ENCODE assay signal across 10 mouse cellular contexts in the genomic region with DNA sequence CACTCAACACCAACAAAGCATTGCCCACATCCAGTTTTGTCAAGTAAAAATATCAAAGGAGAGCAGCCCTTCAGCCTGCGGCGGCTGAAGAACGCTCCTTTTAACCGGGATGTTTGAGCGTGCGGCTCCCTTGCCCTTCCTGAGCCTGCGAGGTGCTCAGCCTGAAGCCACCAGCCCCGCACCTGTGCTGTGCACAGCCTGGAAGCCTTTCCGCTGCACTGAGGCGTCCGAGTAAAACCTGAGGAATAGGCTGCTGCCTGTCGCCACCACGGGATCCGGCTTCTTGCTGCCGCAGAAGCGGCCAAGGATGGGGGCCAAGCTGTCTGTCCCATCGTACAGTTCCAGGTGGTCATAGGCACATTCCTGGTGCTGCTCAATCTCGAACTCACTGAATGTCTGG. TPM values are rescaled to one million over a fixed set of nuclear protein-coding genes. Genes with fewer than 3 reads are reported as not detected.
A peak's percentile ranks its signal among the peaks of the same experiment; 100 is the strongest.
DNase-seq lines count a peak whose midpoint lies in the region; ATAC-seq and TF ChIP-seq lines count a peak whose summit lies in the region.
"Had no signal": no experiment of that assay in that cellular context is flagged by ENCODE, and none has a peak within 500 bp of the region (broad histone marks: within the 10 kb centered on the region; RNA-seq: fewer than 3 reads in every experiment).

No protein-coding gene starts in this region.

- ATAC-seq in forebrain, postnatal 0 days, result no peak
- no peak for ATAC-seq in liver, embryonic 11.5 days (replicated peaks; ENCODE audit: low FRiP score)
- no peak for ATAC-seq in forebrain, embryonic 13.5 days
- ATAC-seq in midbrain, embryonic 16.5 days, result no peak

- no peaks in the 10 kb centered on the region for H3K9me3 ChIP-seq in forebrain, embryonic 10.5 days
- no peaks in the 10 kb centered on the region for H3K9me3 ChIP-seq in forebrain, postnatal 0 days (ENCODE audit: low read length)
- H3K9me3 ChIP-seq in liver, embryonic 11.5 days (ENCODE audit: control insufficient read depth, low read length), result no peaks in the 10 kb centered on the region
- H3K9me3 ChIP-seq in forebrain, embryonic 13.5 days (replicated peaks), result no peaks in the 10 kb centered on the region
- no peaks in the 10 kb centered on the region for H3K9me3 ChIP-seq in midbrain, embryonic 16.5 days (replicated peaks; ENCODE audit: control insufficient read depth, low read length, poor library complexity, severe bottlenecking)

- H3K4me2 ChIP-seq in forebrain, postnatal 0 days (ENCODE audit: low read depth), result no peak overlapping the region
- peak overlapping the region; percentile 49; the same call in 1 of the 2 replicates for H3K4me2 ChIP-seq in liver, embryonic 11.5 days
- peak overlapping the region; percentile 25; the same call in 1 of the 2 replicates for H3K4me2 ChIP-seq in forebrain, embryonic 13.5 days
- H3K4me2 ChIP-seq in midbrain, embryonic 16.5 days (ENCODE audit: low read length), result peak overlapping the region; percentile 26

- H3K4me3 ChIP-seq in forebrain, embryonic 10.5 days, result peak overlapping the region; percentile 20
- H3K4me3 ChIP-seq in forebrain, postnatal 0 days (ENCODE audit: low read depth, low read length), result no peak overlapping the region
- H3K4me3 ChIP-seq in liver, embryonic 11.5 days (ENCODE audit: low read depth, low read length), result no peak overlapping the region
- no peak overlapping the region for H3K4me3 ChIP-seq in forebrain, embryonic 13.5 days
- H3K4me3 ChIP-seq in midbrain, embryonic 16.5 days (ENCODE audit: low read depth, low read length), result no peak overlapping the region

- peaks cover 17% of the 10 kb centered on the region for H3K4me1 ChIP-seq in forebrain, embryonic 10.5 days
- no peaks in the 10 kb centered on the region for H3K4me1 ChIP-seq in forebrain, postnatal 0 days (ENCODE audit: insufficient read depth)
- H3K4me1 ChIP-seq in liver, embryonic 11.5 days (replicated peaks; ENCODE audit: control insufficient read depth, insufficient read depth, low read length), result no peaks in the 10 kb centered on the region
- peaks cover 7% of the 10 kb centered on the region for H3K4me1 ChIP-seq in forebrain, embryonic 13.5 days
- H3K4me1 ChIP-seq in midbrain, embryonic 16.5 days (ENCODE audit: control insufficient read depth, insufficient read depth, low read length), result no peaks in the 10 kb centered on the region

- no peaks in the 10 kb centered on the region for H3K36me3 ChIP-seq in forebrain, embryonic 10.5 days (replicated peaks)
- no peaks in the 10 kb centered on the region for H3K36me3 ChIP-seq in forebrain, postnatal 0 days (ENCODE audit: insufficient read depth)
- H3K36me3 ChIP-seq in liver, embryonic 11.5 days (ENCODE audit: control insufficient read depth, insufficient read depth, low read length), result no peaks in the 10 kb centered on the region
- no peaks in the 10 kb centered on the region for H3K36me3 ChIP-seq in forebrain, embryonic 13.5 days (ENCODE audit: poor library complexity, severe bottlenecking)
- no peaks in the 10 kb centered on the region for H3K36me3 ChIP-seq in midbrain, embryonic 16.5 days (ENCODE audit: control insufficient read depth, insufficient read depth, low read length)

- TF ChIP-seq CTCF in forebrain, postnatal 0 days (IDR thresholded peaks at IDR 0.05; ENCODE audit: low read depth), result no peak

- H3K27ac ChIP-seq in forebrain, embryonic 10.5 days, result peak overlapping the region; percentile 48; the same call in 1 of the 2 replicates
- H3K27ac ChIP-seq in forebrain, postnatal 0 days (ENCODE audit: low read depth, low read length), result no peak overlapping the region
- no peak overlapping the region for H3K27ac ChIP-seq in liver, embryonic 11.5 days (ENCODE audit: low read depth, low read length)
- H3K27ac ChIP-seq in forebrain, embryonic 13.5 days, result no peak overlapping the region
- H3K27ac ChIP-seq in midbrain, embryonic 16.5 days (ENCODE audit: low read length), result no peak overlapping the region

- no peak for DNase-seq in forebrain, embryonic 10.5 days (ENCODE audit: extremely low spot score, low spot score)
- no peak for DNase-seq in forebrain, postnatal 0 days
- no peak for DNase-seq in liver, embryonic 11.5 days (ENCODE audit: low spot score)
- DNase-seq in liver, result no peak
- no peak for DNase-seq in right cerebral cortex, postnatal 4 days
- no peak for DNase-seq in embryo, embryonic 10.5 days (ENCODE audit: low spot score)
- DNase-seq: cerebellum, adult 2 months; heart, postnatal 14 days had no signal

- H3K9ac ChIP-seq in forebrain, postnatal 0 days, result no peak overlapping the region
- no peak overlapping the region for H3K9ac ChIP-seq in liver, embryonic 11.5 days (ENCODE audit: low read depth, low read length)
- no peak overlapping the region for H3K9ac ChIP-seq in forebrain, embryonic 13.5 days
- no peak overlapping the region for H3K9ac ChIP-seq in midbrain, embryonic 16.5 days (ENCODE audit: low read depth, low read length)

- 43% methylated on average over 18 of the region's 18 CpGs for WGBS in forebrain, embryonic 10.5 days
- 39% methylated on average over 18 of the region's 18 CpGs for WGBS in forebrain, postnatal 0 days
- 28% methylated on average over 18 of the region's 18 CpGs for WGBS in liver, embryonic 11.5 days
- WGBS in forebrain, embryonic 13.5 days, result 43% methylated on average over 18 of the region's 18 CpGs
- WGBS in midbrain, embryonic 16.5 days, result 47% methylated on average over 18 of the region's 18 CpGs

- peaks cover 31% of the 10 kb centered on the region for H3K27me3 ChIP-seq in forebrain, embryonic 10.5 days (ENCODE audit: poor library complexity, severe bottlenecking)
- H3K27me3 ChIP-seq in forebrain, postnatal 0 days (ENCODE audit: insufficient read depth, low read length), result no peaks in the 10 kb centered on the region
- H3K27me3 ChIP-seq in liver, embryonic 11.5 days (replicated peaks; ENCODE audit: control insufficient read depth, insufficient read depth, low read length), result peaks cover 11% of the 10 kb centered on the region; the same call in 1 of the 2 replicates
- H3K27me3 ChIP-seq in forebrain, embryonic 13.5 days, result peaks cover 22% of the 10 kb centered on the region
- H3K27me3 ChIP-seq in midbrain, embryonic 16.5 days (ENCODE audit: control insufficient read depth, insufficient read depth, low read depth, low read length), result peaks cover 8% of the 10 kb centered on the region

RNA-seq across cellular contexts. Expression of a gene that starts 11.6 kb away (rescaled TPM):
- polyA plus RNA-seq in forebrain, embryonic 10.5 days (2016; fragmentation: Nextera tagmentation; extraction: Ambion mirVana), result not detected in 2 replicates
- not detected in 2 replicates for total RNA-seq in forebrain, postnatal 0 days (2014; rRNA removed)
- not detected in 2 replicates for polyA plus RNA-seq in forebrain, postnatal 0 days (2015; fragmentation: Nextera tagmentation; extraction: Ambion mirVana)
- polyA plus RNA-seq in liver, embryonic 11.5 days (2014; fragmentation: Nextera tagmentation; extraction: Ambion mirVana), result not detected in 2 replicates
- not detected in 2 replicates for polyA plus RNA-seq in forebrain, embryonic 13.5 days (2015; fragmentation: Nextera tagmentation; extraction: Ambion mirVana)
- polyA plus RNA-seq in midbrain, embryonic 16.5 days (2015; fragmentation: Nextera tagmentation; extraction: Ambion mirVana), result not detected in 2 replicates
- total RNA-seq: heart, postnatal 14 days had no signal

RNA-seq across cellular contexts. Expression of a gene that starts 59.4 kb away (rescaled TPM):
- polyA plus RNA-seq in forebrain, embryonic 10.5 days (2016; fragmentation: Nextera tagmentation; extraction: Ambion mirVana), result not detected in 2 replicates
- total RNA-seq in forebrain, postnatal 0 days (2014; rRNA removed), result 0.10 and 0.23 TPM in 2 replicates
- polyA plus RNA-seq in forebrain, postnatal 0 days (2015; fragmentation: Nextera tagmentation; extraction: Ambion mirVana), result 0.14 and 0.23 TPM in 2 replicates
- 0.09 TPM in 1 of 2 replicates, not detected in the other for polyA plus RNA-seq in liver, embryonic 11.5 days (2014; fragmentation: Nextera tagmentation; extraction: Ambion mirVana)
- 0.10 TPM in 1 of 2 replicates, not detected in the other for polyA plus RNA-seq in forebrain, embryonic 13.5 days (2015; fragmentation: Nextera tagmentation; extraction: Ambion mirVana)
- 0.21 and 0.27 TPM in 2 replicates for polyA plus RNA-seq in midbrain, embryonic 16.5 days (2015; fragmentation: Nextera tagmentation; extraction: Ambion mirVana)
- polyA plus RNA-seq: cerebellum, adult 2 months had no signal
